Mouse (Mus musculus): Measurements from ENCODE around the gene Maff. TPM values are rescaled to one million over a fixed set of nuclear protein-coding genes. Genes with fewer than 3 reads are reported as not detected.

Maff gene
- polyA plus RNA-seq, 1 experiment = 0.71 TPM

DNA sequence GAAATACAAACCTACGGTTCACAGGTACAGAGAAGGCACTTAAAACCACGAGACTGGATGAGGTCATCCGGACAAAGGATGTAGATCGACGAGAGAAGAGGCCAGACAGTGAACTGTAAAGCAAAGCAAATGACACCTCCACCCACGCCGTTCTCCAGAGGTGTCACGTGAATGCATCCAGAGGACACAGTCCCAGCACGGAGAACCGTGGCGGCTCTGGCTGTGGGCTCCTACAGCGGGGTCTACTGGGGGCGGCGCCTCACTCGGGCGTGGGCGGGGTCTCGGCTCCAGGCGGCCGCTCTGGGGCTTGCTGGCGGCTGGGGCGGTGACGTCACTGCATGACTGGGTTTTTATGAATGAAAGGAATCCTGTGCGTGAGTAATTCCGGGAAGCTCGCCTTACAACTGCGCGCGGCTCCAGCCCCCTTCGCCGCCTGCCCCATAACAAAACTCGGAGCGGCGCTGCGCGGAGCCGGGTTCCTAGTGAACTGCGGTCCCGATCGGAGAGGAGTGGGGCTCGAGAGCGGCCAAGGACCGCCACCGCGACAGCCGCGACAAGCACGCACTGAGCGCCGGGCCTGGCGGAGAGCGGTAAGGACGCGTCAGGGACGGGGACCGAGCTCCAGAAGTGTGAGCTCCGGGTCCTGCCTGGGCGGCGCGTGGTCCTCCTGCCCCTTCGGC is 884 bp downstream of the Maff start:
- Histone ChIP-seq H3K27ac (ENCODE audit: insufficient read depth, low read length) (no peak overlapping the region; the same call in 1 of the 2 replicates), H3K4me3 (ENCODE audit: insufficient read depth, low read length) (peak overlapping the region; percentile 53)
- TF ChIP-seq CTCF (IDR thresholded peaks at IDR 0.05; ENCODE audit: extremely low read depth, insufficient read depth, low read length) (no peak), POLR2A (IDR thresholded peaks at IDR 0.05; ENCODE audit: extremely low read depth, insufficient read depth, low read length) (no peak)

DNA sequence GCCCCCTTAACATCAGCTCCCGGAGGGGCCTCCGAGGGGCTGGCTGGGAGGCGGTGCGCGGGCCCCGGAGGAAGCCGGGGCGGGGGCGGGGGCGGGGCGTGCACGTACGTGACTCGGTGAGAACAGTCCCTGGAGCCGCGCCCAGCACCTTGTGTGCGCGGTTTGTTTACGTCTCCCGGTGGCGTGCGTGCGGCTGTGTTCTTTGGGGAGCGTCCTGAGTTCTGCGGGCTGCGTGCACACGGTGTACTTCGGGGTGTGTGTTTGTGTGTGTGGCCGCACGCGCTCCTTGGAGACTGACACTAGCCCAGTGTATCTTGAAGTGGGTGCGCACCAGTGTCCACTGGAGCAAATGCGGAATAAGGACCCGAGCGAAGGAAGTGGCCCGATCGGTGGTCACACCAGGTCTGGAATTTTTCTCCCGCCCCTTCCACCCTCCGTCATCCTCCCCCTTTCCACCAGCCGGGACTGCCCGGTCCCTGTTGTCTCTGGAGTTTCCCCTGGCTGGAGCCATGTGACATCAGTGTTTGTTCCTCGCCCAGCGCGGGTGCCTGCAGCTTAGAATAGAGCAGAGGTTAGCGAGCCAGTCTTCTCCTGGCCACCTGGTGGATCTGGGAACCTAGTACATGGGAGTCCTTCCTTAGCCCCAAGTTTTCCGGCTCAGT is 1.6 kb downstream of the Maff start:
- no peak overlapping the region for H3K27ac ChIP-seq (ENCODE audit: insufficient read depth, low read length)
- H3K4me3 ChIP-seq (ENCODE audit: insufficient read depth, low read length) = peak overlapping the region; percentile 53
- TF ChIP-seq CTCF (IDR thresholded peaks at IDR 0.05; ENCODE audit: extremely low read depth, insufficient read depth, low read length) = no peak
- TF ChIP-seq POLR2A (IDR thresholded peaks at IDR 0.05; ENCODE audit: extremely low read depth, insufficient read depth, low read length) = no peak
- peaks cover 2% of the 10 kb centered on the region; the same call in 1 of the 2 replicates for H3K4me1 ChIP-seq (ENCODE audit: control insufficient read depth, insufficient read depth, low read length)

More for the DNA sequence above, 884 bp downstream of the Maff start:
- H3K4me1 ChIP-seq (ENCODE audit: control insufficient read depth, insufficient read depth, low read length) = peaks cover 2% of the 10 kb centered on the region; the same call in 1 of the 2 replicates

GRCm38 (mm10) chr15:79348651-79349050 is 2.2 kb downstream of the Maff start:
- Histone ChIP-seq H3K27ac (ENCODE audit: insufficient read depth, low read length) (no peak overlapping the region), H3K4me1 (ENCODE audit: control insufficient read depth, insufficient read depth, low read length) (peaks cover 2% of the 10 kb centered on the region; the same call in 1 of the 2 replicates), H3K4me3 (ENCODE audit: insufficient read depth, low read length) (peak overlapping the region; percentile 53; the same call in 1 of the 2 replicates)
- TF ChIP-seq CTCF (IDR thresholded peaks at IDR 0.05; ENCODE audit: extremely low read depth, insufficient read depth, low read length) = no peak
- no peak for TF ChIP-seq POLR2A (IDR thresholded peaks at IDR 0.05; ENCODE audit: extremely low read depth, insufficient read depth, low read length)

- TF ChIP-seq POLR2A (IDR thresholded peaks at IDR 0.05; ENCODE audit: extremely low read depth, insufficient read depth, low read length) = no peak
- no peak for TF ChIP-seq CTCF (IDR thresholded peaks at IDR 0.05; ENCODE audit: extremely low read depth, insufficient read depth, low read length)
- H3K4me1 ChIP-seq (ENCODE audit: control insufficient read depth, insufficient read depth, low read length) = peaks cover 2% of the 10 kb centered on the region; the same call in 1 of the 2 replicates
Measured at GRCm38 (mm10) chr15:79350866-79351265, 4.4 kb downstream of the Maff start.

DNA sequence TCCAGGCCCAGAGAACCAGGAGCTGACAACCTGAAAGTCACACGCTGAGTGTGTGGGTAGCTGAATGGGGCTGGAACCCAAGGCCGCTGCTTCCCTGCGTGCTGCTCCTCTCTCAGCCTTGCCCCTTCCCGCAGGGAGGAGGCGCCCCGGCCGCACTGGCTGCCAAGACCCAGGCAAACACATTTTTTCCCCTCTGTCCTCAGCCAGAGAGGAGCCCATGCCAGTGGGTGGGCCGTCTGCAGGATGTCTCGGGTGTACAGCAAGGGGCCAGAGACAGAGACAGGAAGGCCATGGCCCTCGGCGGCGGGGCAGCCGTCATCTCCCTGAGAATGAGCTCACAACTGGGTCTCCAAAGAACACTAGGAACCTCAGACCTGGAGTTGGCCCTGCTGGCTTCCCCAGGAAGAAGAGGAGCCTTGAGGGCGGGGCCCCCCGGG is 4.9 kb downstream of the Maff start:
- Histone ChIP-seq H3K27ac (ENCODE audit: insufficient read depth, low read length) (no peak overlapping the region), H3K4me3 (ENCODE audit: insufficient read depth, low read length) (no peak overlapping the region), H3K4me1 (ENCODE audit: control insufficient read depth, insufficient read depth, low read length) (peaks cover 2% of the 10 kb centered on the region; the same call in 1 of the 2 replicates)
- no peak for TF ChIP-seq CTCF (IDR thresholded peaks at IDR 0.05; ENCODE audit: extremely low read depth, insufficient read depth, low read length)
- TF ChIP-seq POLR2A (IDR thresholded peaks at IDR 0.05; ENCODE audit: extremely low read depth, insufficient read depth, low read length) = no peak

More at GRCm38 (mm10) chr15:79350866-79351265, 4.4 kb downstream of the Maff start:
- Histone ChIP-seq H3K27ac (ENCODE audit: insufficient read depth, low read length) (no peak overlapping the region), H3K4me3 (ENCODE audit: insufficient read depth, low read length) (no peak overlapping the region)

GRCm38 (mm10) chr15:79352479-79352878 is 6.1 kb downstream of the Maff start:
- Histone ChIP-seq H3K27ac (ENCODE audit: insufficient read depth, low read length) (no peak overlapping the region), H3K4me1 (ENCODE audit: control insufficient read depth, insufficient read depth, low read length) (peaks cover 2% of the 10 kb centered on the region), H3K4me3 (ENCODE audit: insufficient read depth, low read length) (no peak overlapping the region)
- TF ChIP-seq CTCF (IDR thresholded peaks at IDR 0.05; ENCODE audit: extremely low read depth, insufficient read depth, low read length) (no peak), POLR2A (IDR thresholded peaks at IDR 0.05; ENCODE audit: extremely low read depth, insufficient read depth, low read length) (no peak)

DNA sequence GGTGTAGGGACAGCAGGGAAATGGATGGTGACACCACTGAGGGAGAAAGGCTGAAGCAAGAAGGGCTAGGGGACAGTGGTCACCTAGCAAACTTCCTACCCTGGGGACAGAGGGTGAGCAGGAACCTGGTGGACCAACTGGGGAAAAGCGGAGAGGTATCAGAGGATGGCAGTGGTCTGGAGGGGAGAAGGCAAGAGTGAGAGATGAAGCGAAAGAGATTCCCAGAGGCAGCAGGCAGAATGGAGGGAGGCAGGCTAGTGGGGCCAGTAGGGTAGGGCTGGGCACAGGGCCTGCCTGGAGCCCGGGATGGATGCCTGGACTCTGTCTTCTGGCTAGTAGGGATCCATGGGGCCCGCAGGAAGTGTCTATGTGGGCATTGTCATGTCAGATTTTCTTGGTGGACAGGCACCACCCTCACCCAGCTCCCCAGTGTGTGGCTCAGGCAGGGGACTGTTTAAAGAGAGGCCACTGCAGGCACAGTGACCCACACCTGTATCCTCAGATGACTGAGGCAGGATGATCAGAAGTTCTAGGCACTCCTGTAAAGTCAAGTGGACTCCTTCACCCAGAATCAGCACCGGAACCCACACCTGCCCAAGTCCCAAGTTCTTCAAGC is 7.4 kb downstream of the Maff start:
- no peaks in the 10 kb centered on the region; the same call in 1 of the 2 replicates for H3K4me1 ChIP-seq (ENCODE audit: control insufficient read depth, insufficient read depth, low read length)
- TF ChIP-seq CTCF (IDR thresholded peaks at IDR 0.05; ENCODE audit: extremely low read depth, insufficient read depth, low read length) (no peak), POLR2A (IDR thresholded peaks at IDR 0.05; ENCODE audit: extremely low read depth, insufficient read depth, low read length) (no peak)

DNA sequence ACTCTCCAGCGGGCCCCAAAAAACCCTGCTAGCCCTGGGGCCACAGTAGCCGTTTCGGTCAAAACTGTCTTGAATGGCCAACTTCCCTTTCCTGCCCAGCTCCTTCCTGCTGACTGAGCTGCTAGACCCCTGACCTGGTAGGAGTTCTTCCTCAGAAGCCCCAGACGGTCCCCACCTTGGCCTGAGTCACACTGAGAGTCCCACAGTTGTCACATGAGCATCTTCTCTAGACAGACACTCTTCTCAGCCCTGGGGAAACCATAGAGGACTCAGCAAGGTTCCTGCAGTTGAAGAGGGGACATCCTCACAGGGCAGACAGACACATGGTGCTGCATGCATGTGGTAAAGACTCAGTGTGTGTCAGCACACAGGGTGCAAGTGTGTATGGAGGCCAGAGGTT is 8.2 kb downstream of the Maff start:
- H3K4me3 ChIP-seq (ENCODE audit: insufficient read depth, low read length) = no peak overlapping the region
- H3K27ac ChIP-seq (ENCODE audit: insufficient read depth, low read length) = no peak overlapping the region
- TF ChIP-seq POLR2A (IDR thresholded peaks at IDR 0.05; ENCODE audit: extremely low read depth, insufficient read depth, low read length) (no peak), CTCF (IDR thresholded peaks at IDR 0.05; ENCODE audit: extremely low read depth, insufficient read depth, low read length) (no peak)
- no peaks in the 10 kb centered on the region; the same call in 1 of the 2 replicates for H3K4me1 ChIP-seq (ENCODE audit: control insufficient read depth, insufficient read depth, low read length)

More for the DNA sequence above, 7.4 kb downstream of the Maff start:
- Histone ChIP-seq H3K4me3 (ENCODE audit: insufficient read depth, low read length) (no peak overlapping the region), H3K27ac (ENCODE audit: insufficient read depth, low read length) (no peak overlapping the region)

GRCm38 (mm10) chr15:79356481-79356880 is 10.1 kb downstream of the Maff start:
- Histone ChIP-seq H3K4me3 (ENCODE audit: insufficient read depth, low read length) (no peak overlapping the region), H3K27ac (ENCODE audit: insufficient read depth, low read length) (no peak overlapping the region), H3K4me1 (ENCODE audit: control insufficient read depth, insufficient read depth, low read length) (no peaks in the 10 kb centered on the region; the same call in 1 of the 2 replicates)
- TF ChIP-seq POLR2A (IDR thresholded peaks at IDR 0.05; ENCODE audit: extremely low read depth, insufficient read depth, low read length) = no peak
- no peak for TF ChIP-seq CTCF (IDR thresholded peaks at IDR 0.05; ENCODE audit: extremely low read depth, insufficient read depth, low read length)

Data from cortical plate, adult 2 months (tissue).